Mouse (Mus musculus) C2C12 (cell line): ENCODE measurements around the gene Prkrip1. TPM values are rescaled to one million over a fixed set of nuclear protein-coding genes. Genes with fewer than 3 reads are reported as not detected.
A peak's percentile ranks its signal among the peaks of the same experiment; 100 is the strongest.

Experiments
- H3K27me3 ChIP-seq: one replicate; pipeline ENCODE4 v1.6.1; 2011; ENCODE audit not compliant: control insufficient read depth, insufficient read depth, insufficient read length
- H3K36me3 ChIP-seq: one replicate; pipeline ENCODE4 v1.6.1; 2011; ENCODE audit not compliant: control insufficient read depth, insufficient read depth
- H3K4me3 ChIP-seq: one replicate; pipeline ENCODE4 v1.5.1; 2011; ENCODE audit warnings: mild to moderate bottlenecking, control low read depth; ENCODE audit not compliant: poor library complexity, insufficient read depth, severe bottlenecking
- H3K79me2 ChIP-seq: one replicate; pipeline ENCODE4 v1.6.1; 2011; ENCODE audit not compliant: control insufficient read depth, insufficient read depth
- H3K79me3 ChIP-seq: one replicate; pipeline ENCODE4 v1.6.1; 2011; ENCODE audit warnings: low read depth, control low read depth
- H3ac ChIP-seq: one replicate; pipeline ENCODE3; 2011; ENCODE audit warnings: low read depth; ENCODE audit not compliant: control insufficient read depth, insufficient read length
- CEBPB ChIP-seq: IDR thresholded peaks from one replicate; pipeline ENCODE4 v1.6.1; 2011; ENCODE audit warnings: low read depth, mild to moderate bottlenecking, control low read depth, moderate library complexity
- CTCF ChIP-seq: IDR thresholded peaks from one replicate; pipeline ENCODE4 v1.5.1; 2011; ENCODE audit not compliant: control insufficient read depth, insufficient read depth, insufficient read length
- FOSL1 ChIP-seq: IDR thresholded peaks from one replicate; pipeline ENCODE4 v1.8.0; 2011; ENCODE audit warnings: mild to moderate bottlenecking, low read length; ENCODE audit not compliant: poor library complexity, insufficient read depth, severe bottlenecking
- MAX ChIP-seq: IDR thresholded peaks from one replicate; pipeline ENCODE4 v1.6.1; 2011; ENCODE audit warnings: mild to moderate bottlenecking, control low read depth
- MYOD1 ChIP-seq: IDR thresholded peaks from one replicate; pipeline ENCODE4 v1.6.1; 2011; ENCODE audit warnings: low read depth; ENCODE audit not compliant: control insufficient read depth, insufficient read length
- MYOG ChIP-seq: IDR thresholded peaks from one replicate; pipeline ENCODE4 v1.6.1; 2011; ENCODE audit not compliant: control insufficient read depth, insufficient read length; ENCODE audit errors: extremely low read depth
- USF1 ChIP-seq: IDR thresholded peaks from one replicate; pipeline ENCODE4 v1.6.1; 2011; ENCODE audit warnings: low read depth, mild to moderate bottlenecking, control low read depth, moderate library complexity
- polyA plus RNA-seq: library from polyadenylated mRNA; unstranded; fragments of >200 nt; fragmentation: generic; extraction: Trizol; gene quantifications from one replicate; pipeline ENCODE4 v1.2.1, GENCODE M21; 2012; ENCODE audit warnings: missing spikeins

Prkrip1 gene
- polyA plus RNA-seq, 1 experiment = 53.5 TPM

- H3ac ChIP-seq = no peak overlapping the region
- no peaks in the 10 kb centered on the region for H3K27me3 ChIP-seq
- H3K4me3 ChIP-seq = no peak overlapping the region
- TF ChIP-seq FOSL1 (no peak), MAX (no peak), MYOG (no peak), CTCF (no peak), MYOD1 (no peak), CEBPB (no peak), USF1 (no peak)
- peaks cover 17% of the 10 kb centered on the region for H3K79me2 ChIP-seq
- H3K36me3 ChIP-seq = peaks cover 81% of the 10 kb centered on the region
- peaks cover 5% of the 10 kb centered on the region for H3K79me3 ChIP-seq
These were observed 17.6 kb downstream of the Prkrip1 start for GRCm38 (mm10) chr5:136181197-136181596.

- TF ChIP-seq CEBPB = no peak
- no peak for TF ChIP-seq FOSL1
- TF ChIP-seq MYOD1 = no peak
- TF ChIP-seq USF1 = no peak
- TF ChIP-seq CTCF = no peak
- no peak for TF ChIP-seq MYOG
- no peak for TF ChIP-seq MAX
- Histone ChIP-seq H3K79me2 (peaks cover 14% of the 10 kb centered on the region), H3K27me3 (no peaks in the 10 kb centered on the region), H3K79me3 (peaks cover 5% of the 10 kb centered on the region), H3ac (no peak overlapping the region), H3K36me3 (peaks cover 66% of the 10 kb centered on the region), H3K4me3 (no peak overlapping the region)
These were observed 19.2 kb downstream of the Prkrip1 start for GRCm38 (mm10) chr5:136179594-136179993.

GRCm38 (mm10) chr5:136173606-136174463 is 24.9 kb downstream of the Prkrip1 start:
- peaks cover 16% of the 10 kb centered on the region for H3K79me2 ChIP-seq
- no peaks in the 10 kb centered on the region for H3K27me3 ChIP-seq
- H3K36me3 ChIP-seq = peaks cover 15% of the 10 kb centered on the region
- H3K79me3 ChIP-seq = peaks cover 8% of the 10 kb centered on the region
- no peak overlapping the region for H3K4me3 ChIP-seq
- TF ChIP-seq USF1 (no peak), FOSL1 (no peak)
- no peak overlapping the region for H3ac ChIP-seq

GRCm38 (mm10) chr5:136172939-136173338 is 25.8 kb downstream of the Prkrip1 start:
- Histone ChIP-seq H3K79me2 (peaks cover 24% of the 10 kb centered on the region), H3K27me3 (no peaks in the 10 kb centered on the region), H3K4me3 (no peak overlapping the region), H3K36me3 (peaks cover 15% of the 10 kb centered on the region), H3ac (no peak overlapping the region), H3K79me3 (peaks cover 15% of the 10 kb centered on the region)
- no peak for TF ChIP-seq CTCF
- no peak for TF ChIP-seq MYOD1
- no peak for TF ChIP-seq CEBPB
- TF ChIP-seq MYOG = no peak
- no peak for TF ChIP-seq USF1
- no peak for TF ChIP-seq FOSL1
- TF ChIP-seq MAX = no peak

GRCm38 (mm10) chr5:136171363-136172341 is 27.1 kb downstream of the Prkrip1 start:
- Histone ChIP-seq H3K27me3 (no peaks in the 10 kb centered on the region), H3K79me2 (peaks cover 37% of the 10 kb centered on the region), H3ac (peak overlapping the region; percentile 89), H3K36me3 (peaks cover 17% of the 10 kb centered on the region), H3K4me3 (peak overlapping the region; percentile 63), H3K79me3 (peaks cover 19% of the 10 kb centered on the region)
- TF ChIP-seq MYOD1 (no peak), CEBPB (peak; percentile 82), USF1 (peak; percentile 29)
